Mouse (Mus musculus): ENCODE results near the gene Dlgap1. TPM values are rescaled to one million over a fixed set of nuclear protein-coding genes. Genes with fewer than 3 reads are reported as not detected.
A peak's percentile ranks its signal among the peaks of the same experiment; 100 is the strongest.

The Dlgap1 gene
- polyA plus RNA-seq, 1 experiment, result 367 TPM

GRCm38 (mm10) chr17:70596326-70596725, 627.5 kb downstream of the Dlgap1 start:
- peak in 1 of 2 experiments; percentile 74 for DNase-seq (ENCODE audit: extremely low spot score in 1 of 2, low spot score in 1 of 2)

GRCm38 (mm10) chr17:70600462-70600861, 631.6 kb downstream of the Dlgap1 start:
- DNase-seq (ENCODE audit: extremely low spot score in 1 of 2, low spot score in 1 of 2), result no peak

GRCm38 (mm10) chr17:70602051-70602450, 633.2 kb downstream of the Dlgap1 start:
- no peak for DNase-seq (ENCODE audit: extremely low spot score in 1 of 2, low spot score in 1 of 2)

GRCm38 (mm10) chr17:70605659-70606058, 636.8 kb downstream of the Dlgap1 start:
- DNase-seq (ENCODE audit: extremely low spot score in 1 of 2, low spot score in 1 of 2), result no peak

- no peak for DNase-seq (ENCODE audit: extremely low spot score in 1 of 2, low spot score in 1 of 2)
Observed at GRCm38 (mm10) chr17:70612171-70612570, 643.3 kb downstream of the Dlgap1 start.

- DNase-seq (ENCODE audit: extremely low spot score in 1 of 2, low spot score in 1 of 2), result no peak
Observed at GRCm38 (mm10) chr17:70613897-70614296, 645.0 kb downstream of the Dlgap1 start.

- DNase-seq (ENCODE audit: extremely low spot score in 1 of 2, low spot score in 1 of 2), result no peak
Observed at GRCm38 (mm10) chr17:70614407-70615060, 645.7 kb downstream of the Dlgap1 start.

GRCm38 (mm10) chr17:70622493-70622892, 653.6 kb downstream of the Dlgap1 start:
- peak; percentile 74 to 75 for DNase-seq (ENCODE audit: extremely low spot score in 1 of 2, low spot score in 1 of 2)

GRCm38 (mm10) chr17:70626396-70626795, 657.5 kb downstream of the Dlgap1 start:
- no peak for DNase-seq (ENCODE audit: extremely low spot score in 1 of 2, low spot score in 1 of 2)

GRCm38 (mm10) chr17:70626925-70627324, 658.1 kb downstream of the Dlgap1 start:
- DNase-seq (ENCODE audit: extremely low spot score in 1 of 2, low spot score in 1 of 2), result no peak

GRCm38 (mm10) chr17:70629653-70630378, 660.9 kb downstream of the Dlgap1 start:
- DNase-seq (ENCODE audit: extremely low spot score in 1 of 2, low spot score in 1 of 2), result peak; percentile 82 to 85

GRCm38 (mm10) chr17:70633181-70633944, 664.5 kb downstream of the Dlgap1 start:
- peak; percentile 85 to 96 for DNase-seq (ENCODE audit: extremely low spot score in 1 of 2, low spot score in 1 of 2)

- no peak for DNase-seq (ENCODE audit: extremely low spot score in 1 of 2, low spot score in 1 of 2)
Observed at GRCm38 (mm10) chr17:70643211-70643610, 674.3 kb downstream of the Dlgap1 start.

- no peak for DNase-seq (ENCODE audit: extremely low spot score in 1 of 2, low spot score in 1 of 2)
Observed at GRCm38 (mm10) chr17:70646641-70647040, 677.8 kb downstream of the Dlgap1 start.

GRCm38 (mm10) chr17:70661382-70661781, 692.5 kb downstream of the Dlgap1 start:
- no peak for DNase-seq (ENCODE audit: extremely low spot score in 1 of 2, low spot score in 1 of 2)

GRCm38 (mm10) chr17:70663992-70664391, 695.1 kb downstream of the Dlgap1 start:
- no peak for DNase-seq (ENCODE audit: extremely low spot score in 1 of 2, low spot score in 1 of 2)

GRCm38 (mm10) chr17:70664484-70665040, 695.7 kb downstream of the Dlgap1 start:
- DNase-seq (ENCODE audit: extremely low spot score in 1 of 2, low spot score in 1 of 2), result no peak

- DNase-seq (ENCODE audit: extremely low spot score in 1 of 2, low spot score in 1 of 2), result peak; percentile 69 to 82
Observed at GRCm38 (mm10) chr17:70673985-70674384, 705.1 kb downstream of the Dlgap1 start.

- DNase-seq (ENCODE audit: extremely low spot score in 1 of 2, low spot score in 1 of 2), result no peak
Observed at GRCm38 (mm10) chr17:70676522-70676921, 707.6 kb downstream of the Dlgap1 start.

- DNase-seq (ENCODE audit: extremely low spot score in 1 of 2, low spot score in 1 of 2), result peak; percentile 62 to 91
Observed at GRCm38 (mm10) chr17:70683561-70684167, 714.8 kb downstream of the Dlgap1 start.

GRCm38 (mm10) chr17:70690174-70690573, 721.3 kb downstream of the Dlgap1 start:
- no peak for DNase-seq (ENCODE audit: extremely low spot score in 1 of 2, low spot score in 1 of 2)
